In genomic region chr10:18197206-18197979, GRCm38 (mm10) we compare ENCODE assay signal across 8 mouse cellular contexts. TPM values are rescaled to one million over a fixed set of nuclear protein-coding genes. Genes with fewer than 3 reads are reported as not detected.
DNase-seq lines count a peak whose midpoint lies in the region; ATAC-seq and TF ChIP-seq lines count a peak whose summit lies in the region.

No protein-coding gene starts in this region.

- peak; percentile 80 for DNase-seq in CH12.LX (ENCODE audit: extremely low read depth)
- peak; percentile 87 for DNase-seq in brain, adult 2 months (ENCODE audit: low read depth, low spot score)
- DNase-seq in kidney, postnatal 10 days, result peak; percentile 82
- DNase-seq in liver, adult 2 months (ENCODE audit: extremely low read depth, low read depth, low spot score), result peak; percentile 70

- peak overlapping the region; percentile 46 to 57 (median 51) for H3K4me3 ChIP-seq in CH12.LX (replicated peaks in 1 of 3; ENCODE audit: low read depth in 2 of 3, low read length in 2 of 3, poor library complexity in 1 of 3)
- H3K4me3 ChIP-seq in embryonic fibroblast, embryonic 13.5 days (ENCODE audit: insufficient read depth, low read length), result peak overlapping the region; percentile 63
- H3K4me3 ChIP-seq in heart, embryonic 14.5 days (ENCODE audit: control insufficient read depth in 1 of 2, insufficient read depth in 1 of 2, low read depth in 1 of 2, low read length in 2 of 2), result peak overlapping the region; percentile 36 to 41
- peak overlapping the region; percentile 43 for H3K4me3 ChIP-seq in liver, adult 2 months (ENCODE audit: insufficient read depth, low read depth, low read length)
- H3K4me3 ChIP-seq in stomach, embryonic 14.5 days (ENCODE audit: low read depth, low read length), result peak overlapping the region; percentile 25

- H3K9ac ChIP-seq in CH12.LX (ENCODE audit: insufficient read depth, low read depth), result peak overlapping the region; percentile 35
- H3K9ac ChIP-seq in heart, embryonic 14.5 days (ENCODE audit: low read length), result peak overlapping the region; percentile 55; the same call in 1 of the 2 replicates
- peak overlapping the region; percentile 64 for H3K9ac ChIP-seq in liver, adult 2 months (ENCODE audit: low read depth, low read length)
- H3K9ac ChIP-seq in stomach, embryonic 14.5 days (replicated peaks; ENCODE audit: low read depth, low read length), result no peak overlapping the region

- H3K27ac ChIP-seq in CH12.LX (ENCODE audit: insufficient read depth, low read depth), result no peak overlapping the region
- H3K27ac ChIP-seq in embryonic fibroblast, embryonic 13.5 days (ENCODE audit: insufficient read depth, low read length), result no peak overlapping the region
- H3K27ac ChIP-seq in heart, embryonic 14.5 days (replicated peaks in 1 of 2; ENCODE audit: control insufficient read depth in 1 of 2, insufficient read depth in 1 of 2, low read depth in 2 of 2, low read length in 2 of 2), result no peak overlapping the region
- no peak overlapping the region for H3K27ac ChIP-seq in liver, adult 2 months (replicated peaks; ENCODE audit: insufficient read depth, low read depth, low read length)
- no peak overlapping the region for H3K27ac ChIP-seq in stomach, embryonic 14.5 days (ENCODE audit: low read length)

- peak; percentile 87 to 91 for TF ChIP-seq CTCF in CH12.LX (conservative IDR thresholded peaks at IDR 0.05 in 1 of 2, IDR thresholded peaks at IDR 0.05 in 1 of 2; ENCODE audit: low read depth in 2 of 2, low read length in 2 of 2)
- TF ChIP-seq CTCF in embryonic fibroblast, embryonic 13.5 days (IDR thresholded peaks at IDR 0.05; ENCODE audit: borderline replicate concordance, insufficient read depth, low read length), result no peak
- TF ChIP-seq CTCF in liver, adult 2 months (IDR thresholded peaks at IDR 0.05; ENCODE audit: low read depth, low read length), result peak; percentile 62

- dilution Hi-C loops in CH12.LX (cut with MboI; ENCODE audit: extremely low pct_ligation_motif_present, extremely low pct_unique_long_range_greater_than_20kb, low sequenced_read_pairs), result no loop called here

- H3K9me3 ChIP-seq in CH12.LX (replicated peaks; ENCODE audit: low read length), result peaks cover 4% of the 10 kb centered on the region
- H3K9me3 ChIP-seq in heart, embryonic 14.5 days (ENCODE audit: control insufficient read depth, low read length), result no peaks in the 10 kb centered on the region
- no peaks in the 10 kb centered on the region for H3K9me3 ChIP-seq in stomach, embryonic 14.5 days (ENCODE audit: control insufficient read depth, low read depth, low read length)

- no peak for TF ChIP-seq EP300 in CH12.LX (IDR thresholded peaks at IDR 0.05; ENCODE audit: low read length)

- H3K4me2 ChIP-seq in CH12.LX (ENCODE audit: insufficient read depth, low read depth, poor library complexity, severe bottlenecking), result peak overlapping the region; percentile 48
- H3K4me2 ChIP-seq in heart, embryonic 14.5 days (ENCODE audit: low read length), result peak overlapping the region; percentile 67
- peak overlapping the region; percentile 47 for H3K4me2 ChIP-seq in stomach, embryonic 14.5 days (replicated peaks; ENCODE audit: low read depth, low read length)

- H3K27me3 ChIP-seq in CH12.LX (replicated peaks), result no peaks in the 10 kb centered on the region
- H3K27me3 ChIP-seq in heart, embryonic 14.5 days (ENCODE audit: control insufficient read depth, insufficient read depth, low read length), result no peaks in the 10 kb centered on the region
- no peaks in the 10 kb centered on the region for H3K27me3 ChIP-seq in liver, adult 2 months (ENCODE audit: control insufficient read depth, insufficient read depth, low read length)
- H3K27me3 ChIP-seq in stomach, embryonic 14.5 days (ENCODE audit: control insufficient read depth, insufficient read depth, low read length), result no peaks in the 10 kb centered on the region

- H3K36me3 ChIP-seq in CH12.LX (replicated peaks in 1 of 2; ENCODE audit: control insufficient read depth in 1 of 2, insufficient read depth in 1 of 2, low read length in 1 of 2), result no peaks in the 10 kb centered on the region
- H3K36me3 ChIP-seq in heart, embryonic 14.5 days (ENCODE audit: control insufficient read depth, insufficient read depth, low read length), result no peaks in the 10 kb centered on the region
- no peaks in the 10 kb centered on the region for H3K36me3 ChIP-seq in liver, adult 2 months (ENCODE audit: control insufficient read depth, insufficient read depth, low read length)
- H3K36me3 ChIP-seq in stomach, embryonic 14.5 days (ENCODE audit: control insufficient read depth, insufficient read depth, low read length), result no peaks in the 10 kb centered on the region

- no peaks in the 10 kb centered on the region for H3K79me2 ChIP-seq in CH12.LX (replicated peaks; ENCODE audit: control insufficient read depth, extremely low read depth, insufficient read depth, poor library complexity, severe bottlenecking)
- no peaks in the 10 kb centered on the region for H3K79me2 ChIP-seq in liver, adult 2 months (ENCODE audit: control insufficient read depth, insufficient read depth, low read length)

- peaks cover 0 to 11% of the 10 kb centered on the region in 2 experiments; a peak in 1 of 4 replicates for H3K4me1 ChIP-seq in CH12.LX (ENCODE audit: control insufficient read depth in 1 of 2, insufficient read depth in 2 of 2)
- no peaks in the 10 kb centered on the region for H3K4me1 ChIP-seq in embryonic fibroblast, embryonic 13.5 days (ENCODE audit: control insufficient read depth, insufficient read depth, low read length)
- no peaks in the 10 kb centered on the region for H3K4me1 ChIP-seq in heart, embryonic 14.5 days (ENCODE audit: control insufficient read depth in 2 of 2, insufficient read depth in 2 of 2, low read length in 2 of 2)
- no peaks in the 10 kb centered on the region; the same call in 1 of the 2 replicates for H3K4me1 ChIP-seq in liver, adult 2 months (ENCODE audit: control insufficient read depth, insufficient read depth, low read length)
- H3K4me1 ChIP-seq in stomach, embryonic 14.5 days (ENCODE audit: control insufficient read depth, insufficient read depth, low read length), result 0 out of 2 replicates have a peak, but pooled peaks cover 10% of the 10 kb centered on the region

- no peak for ATAC-seq in heart, embryonic 14.5 days (ENCODE audit: insufficient number of reproducible peaks, insufficient read depth, low FRiP score, low read depth)
- peak; percentile 73 for ATAC-seq in monocyte, adult 5-6 weeks (replicated peaks; ENCODE audit: insufficient number of reproducible peaks, low FRiP score, low TSS enrichment, poor library complexity, severe bottlenecking)
- no peak for ATAC-seq in stomach, embryonic 14.5 days (ENCODE audit: insufficient number of reproducible peaks, insufficient read depth, low FRiP score, low read depth)

- peak; percentile 88 for TF ChIP-seq RAD21 in CH12.LX (IDR thresholded peaks at IDR 0.05; ENCODE audit: low read depth, low read length)

- 51% methylated on average over 14 of the region's 14 CpGs for WGBS in heart, embryonic 14.5 days
- WGBS in liver, adult 2 months, result 47% methylated on average over 14 of the region's 14 CpGs
- 47% methylated on average over 14 of the region's 14 CpGs for WGBS in stomach, embryonic 14.5 days

- no peak for TF ChIP-seq POLR2A in CH12.LX (IDR thresholded peaks at IDR 0.05; ENCODE audit: low read depth, low read length)
- TF ChIP-seq POLR2A in embryonic fibroblast, embryonic 13.5 days (IDR thresholded peaks at IDR 0.05; ENCODE audit: low read depth, low read length), result no peak
- TF ChIP-seq POLR2A in liver, adult 2 months (IDR thresholded peaks at IDR 0.05; ENCODE audit: extremely low read depth, insufficient read depth, low read length), result no peak

- in situ Hi-C loops in CH12.LX (cut with MboI; ENCODE audit: low pct_ligation_motif_present, low pct_unique_long_range_greater_than_20kb, low sequenced_read_pairs), result loop anchor here (10.0 kb wide), 3 partner anchors 143 to 463 kb away; partner anchors contain the start of gene Reps1

TF ChIP-seq in CH12.LX, 34 proteins besides CTCF, POLR2A, EP300 and RAD21:
- TF ChIP-seq MYC (IDR thresholded peaks at IDR 0.05; ENCODE audit: low read depth, low read length) (0 out of 2 replicates have a peak, but pooled peaks have one; percentile 44), JUND (conservative IDR thresholded peaks at IDR 0.05; ENCODE audit: low read depth, low read length) (0 out of 2 replicates have a peak, but pooled peaks have one; percentile 15), POLR2AphosphoS2 (IDR thresholded peaks at IDR 0.05; ENCODE audit: low read depth, low read length) (no peak), CHD2 (IDR thresholded peaks at IDR 0.05; ENCODE audit: low read length) (no peak), SMC3 (IDR thresholded peaks at IDR 0.05; ENCODE audit: low read depth, low read length) (peak; percentile 87)

RNA-seq across cellular contexts. Expression of gene Ect2l, which starts 13.3 kb away (rescaled TPM):
- total RNA-seq in CH12.LX (2012; rRNA removed), result not detected in 2 replicates
- total RNA-seq in CH12.LX (2014; rRNA removed), result not detected in 2 replicates
- polyA plus RNA-seq in CH12.LX (2012; ENCODE audit: insufficient read length, low read depth), result not detected in 2 replicates
- polyA plus RNA-seq in embryonic fibroblast, embryonic 13.5 days (2011; ENCODE audit: insufficient read length, low read depth, missing spikeins), result not detected in 2 replicates
- polyA plus RNA-seq in heart, embryonic 14.5 days (2014; fragmentation: Nextera tagmentation; extraction: Ambion mirVana), result 0.51 and 0.55 TPM in 2 replicates
- total RNA-seq in liver, adult 2 months (2014; rRNA removed), result not detected in 2 replicates
- polyA plus RNA-seq in liver, adult 2 months (2012; rRNA removed), result not detected in 2 replicates
- not detected in 3 replicates for total RNA-seq in monocyte, adult 5-6 weeks (2017)
- 0.26 TPM in 1 of 2 replicates, not detected in the other for polyA plus RNA-seq in stomach, embryonic 14.5 days (2014; fragmentation: Nextera tagmentation; extraction: Ambion mirVana)

RNA-seq across cellular contexts. Expression of gene Ccdc28a, which starts 37.4 kb away (rescaled TPM):
- 5.5 and 10.8 TPM in 2 replicates for total RNA-seq in CH12.LX (2012; rRNA removed)
- 11.7 and 14.0 TPM in 2 replicates for total RNA-seq in CH12.LX (2014; rRNA removed)
- polyA plus RNA-seq in CH12.LX (2012; ENCODE audit: insufficient read length, low read depth), result 7.2 and 8.3 TPM in 2 replicates
- polyA plus RNA-seq in embryonic fibroblast, embryonic 13.5 days (2011; ENCODE audit: insufficient read length, low read depth, missing spikeins), result 5.0 and 6.1 TPM in 2 replicates
- polyA plus RNA-seq in heart, embryonic 14.5 days (2014; fragmentation: Nextera tagmentation; extraction: Ambion mirVana), result 12.1 and 13.0 TPM in 2 replicates
- total RNA-seq in liver, adult 2 months (2014; rRNA removed), result 19.7 and 20.9 TPM in 2 replicates
- polyA plus RNA-seq in liver, adult 2 months (2012; rRNA removed), result 20.5 and 21.7 TPM in 2 replicates
- 10.0 to 14.3 TPM (median 11.8 TPM) in 3 replicates for total RNA-seq in monocyte, adult 5-6 weeks (2017)
- 11.1 and 14.5 TPM in 2 replicates for polyA plus RNA-seq in stomach, embryonic 14.5 days (2014; fragmentation: Nextera tagmentation; extraction: Ambion mirVana)
